Mouse (Mus musculus) gastrocnemius, postnatal 4 days (tissue): ENCODE measurements around the gene Prss42. TPM values are rescaled to one million over a fixed set of nuclear protein-coding genes. Genes with fewer than 3 reads are reported as not detected.

ENCODE experiments used
- total RNA-seq, 2 experiments: library from RNA; stranded (reverse); gene quantifications; 2 replicates each; pipeline ENCODE4 v1.2.3; 2021

The Prss42 gene
- total RNA-seq, 2 experiments from 2014 or later, result not detected

Other genes starting within 250 kb of the Prss42 start
- gene Nradd, start 173.7 kb upstream of the Prss42 start, total RNA-seq, result 1 to 10 TPM; 4.0 to 4.3 TPM
- gene Nbeal2, start 144.0 kb upstream of the Prss42 start, total RNA-seq, result 1 to 10 TPM; 3.1 to 3.4 TPM
- gene Ccdc12, start 141.7 kb upstream of the Prss42 start, total RNA-seq, result 10 to 100 TPM; 57.0 to 57.9 TPM
- gene Myl3, start 56.3 kb upstream of the Prss42 start, total RNA-seq, result 100 to 1,000 TPM; 322 to 324 TPM
- 10 to 100 TPM; 11.8 to 13.4 TPM for gene Pth1r, start 51.0 kb upstream of the Prss42 start, total RNA-seq
- gene Prss44, start 15.8 kb downstream of the Prss42 start, total RNA-seq, result not detected
- gene Prss43, start 28.5 kb downstream of the Prss42 start, total RNA-seq, result not detected
- gene Prss45, start 36.4 kb downstream of the Prss42 start, total RNA-seq, result not detected
- not detected for gene Prss46, start 46.3 kb downstream of the Prss42 start, total RNA-seq
- gene Prss50, start 59.8 kb downstream of the Prss42 start, total RNA-seq, result not detected
- 1 to 10 TPM; 5.8 to 6.6 TPM for gene Als2cl, start 81.7 kb downstream of the Prss42 start, total RNA-seq
- gene Tmie, start 81.9 kb downstream of the Prss42 start, total RNA-seq, result under 1 TPM; 0.47 to 0.60 TPM
- 1 to 10 TPM; 1.8 to 2.5 TPM for gene Fam240a, start 118.7 kb downstream of the Prss42 start, total RNA-seq
- not detected for gene Tdgf1, start 148.0 kb downstream of the Prss42 start, total RNA-seq
- 10 to 100 TPM in 1 of 2 experiments, 1 to 10 TPM in 1; 8.8 to 13.3 TPM for gene Lrrc2, start 153.4 kb downstream of the Prss42 start, total RNA-seq
- gene Rtp3, start 192.4 kb downstream of the Prss42 start, total RNA-seq, result 1 to 10 TPM in 1 of 2 experiments, under 1 TPM in 1; 0.93 to 1.1 TPM
- gene Ltf, start 221.1 kb downstream of the Prss42 start, total RNA-seq, result 1 to 10 TPM; 1.2 to 3.6 TPM